Mouse (Mus musculus): ENCODE measurements around the gene Mrpl46. TPM values are rescaled to one million over a fixed set of nuclear protein-coding genes. Genes with fewer than 3 reads are reported as not detected.

Gene Mrpl46
- 14.4 TPM for polyA plus RNA-seq (2014; fragmentation: Illumina TruSeq; extraction: RNeasy Lipid Tissue Mini Kit (QIAGEN cat#74804); ENCODE audit: low read depth, low replicate concordance)

DNA sequence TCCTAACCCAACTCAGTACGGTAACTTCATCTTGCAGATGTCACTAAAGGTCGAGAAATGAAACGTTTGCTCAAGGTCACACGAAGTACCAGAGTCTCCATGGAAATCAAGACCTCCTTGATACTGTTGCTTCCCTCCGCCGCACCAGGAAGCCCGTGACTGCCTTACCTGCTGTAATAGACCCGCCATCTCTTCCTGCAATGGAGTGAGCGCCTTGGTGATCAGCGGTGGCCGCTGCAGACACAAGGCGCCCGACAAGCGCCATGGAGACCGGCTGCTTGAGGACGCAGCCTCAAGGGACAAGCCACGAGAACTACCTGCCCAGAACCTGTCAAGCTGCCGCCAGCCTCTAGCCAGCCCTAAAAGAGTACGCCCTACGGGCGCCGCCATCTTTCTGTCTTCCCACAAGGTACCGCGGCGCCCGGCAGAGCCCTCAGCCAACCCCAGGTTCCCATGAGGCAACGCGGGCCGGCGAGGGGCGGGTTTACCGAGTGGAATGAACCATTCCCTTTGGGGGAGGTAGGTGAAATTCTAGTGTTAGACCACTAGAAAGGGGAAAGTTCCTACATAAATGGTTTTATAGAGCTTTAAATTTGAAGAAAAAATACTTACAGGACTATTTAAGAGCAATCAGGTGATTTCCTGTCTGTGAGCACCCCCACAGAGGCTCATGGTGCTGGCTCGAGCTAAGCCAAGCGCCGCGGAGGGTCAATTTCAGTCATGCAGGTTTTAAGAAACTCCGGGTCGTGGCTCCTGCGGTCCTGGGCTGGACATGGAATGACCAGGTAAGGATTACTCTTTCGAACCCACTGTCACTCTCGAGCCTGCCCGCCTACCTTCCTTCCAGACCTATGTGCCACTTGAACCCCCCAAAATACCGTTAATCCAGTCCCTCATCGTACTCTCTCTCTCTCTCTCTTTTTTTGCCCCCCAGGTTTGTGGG, at the start of gene Mrpl46, which contains the start of gene Mrps11:
Gene Mrpl46, minus strand, starts transcription at position 893 of the 943 bp plus-strand sequence.
Gene Mrps11, plus strand, starts transcription at position 481 of the 943 bp plus-strand sequence.

DNA sequence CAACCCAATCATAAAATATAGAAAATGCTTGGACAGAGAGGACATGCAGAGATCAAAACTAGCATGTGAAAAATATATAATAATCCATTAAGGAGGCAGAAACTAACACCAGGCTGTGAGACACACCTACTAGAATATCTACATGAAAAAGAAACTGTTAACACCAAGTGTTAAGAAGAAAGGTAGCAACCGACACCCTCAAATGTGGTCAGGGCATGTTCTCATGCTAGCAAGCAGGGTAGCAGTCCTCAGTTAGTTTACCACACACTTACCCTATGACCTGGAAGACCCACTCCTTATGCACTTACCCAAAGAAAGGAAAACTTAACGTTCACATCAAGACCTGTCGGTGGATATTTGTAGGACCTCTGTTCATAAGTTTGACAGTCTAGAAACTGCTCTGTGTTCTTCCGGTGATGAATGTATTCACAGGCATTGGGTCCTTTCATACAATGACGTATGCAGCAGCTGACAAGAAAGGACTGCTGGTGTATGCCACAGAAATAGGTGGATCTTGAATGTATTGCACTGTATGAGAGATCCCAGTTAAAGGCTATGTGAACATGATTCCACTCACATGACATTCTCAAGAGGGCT, 45.6 kb downstream of the Mrpl46 start, which contains the start of gene Ntrk3:
Gene Ntrk3, minus strand, starts transcription at position 399 of the 597 bp plus-strand sequence.

Other genes starting within 250 kb of the Mrpl46 start
- 5.5 TPM for gene Ntrk3, start 45.5 kb downstream of the Mrpl46 start, polyA plus RNA-seq (2014; fragmentation: Illumina TruSeq; extraction: RNeasy Lipid Tissue Mini Kit (QIAGEN cat#74804); ENCODE audit: low read depth, low replicate concordance)
- gene Mrps11, start 412 bp downstream of the Mrpl46 start, polyA plus RNA-seq (2014; fragmentation: Illumina TruSeq; extraction: RNeasy Lipid Tissue Mini Kit (QIAGEN cat#74804); ENCODE audit: low read depth, low replicate concordance), result 2.3 TPM
- 3.0 TPM for gene Det1, start 63.7 kb upstream of the Mrpl46 start, polyA plus RNA-seq (2014; fragmentation: Illumina TruSeq; extraction: RNeasy Lipid Tissue Mini Kit (QIAGEN cat#74804); ENCODE audit: low read depth, low replicate concordance)
- gene Aen, start 112.3 kb upstream of the Mrpl46 start, polyA plus RNA-seq (2014; fragmentation: Illumina TruSeq; extraction: RNeasy Lipid Tissue Mini Kit (QIAGEN cat#74804); ENCODE audit: low read depth, low replicate concordance), result 9.9 TPM
- gene Isg20, start 129.9 kb upstream of the Mrpl46 start, polyA plus RNA-seq (2014; fragmentation: Illumina TruSeq; extraction: RNeasy Lipid Tissue Mini Kit (QIAGEN cat#74804); ENCODE audit: low read depth, low replicate concordance), result 1.7 TPM

Data from kidney, adult 10 weeks (tissue).